Mouse (Mus musculus) midbrain, embryonic 15.5 days (tissue): ENCODE results near the gene Mier1. TPM values are rescaled to one million over a fixed set of nuclear protein-coding genes. Genes with fewer than 3 reads are reported as not detected.

ENCODE experiments used
- ATAC-seq: fragments of 200-750 bp; cut with Nextera tagmentation; replicated peaks from 2 replicates; pipeline ENCODE4 v1.8.0; 2017; ENCODE audit warnings: moderate TSS enrichment
- H3K27ac ChIP-seq: fragments of 300-500 bp; sonication (generic); 2 replicates; pipeline ENCODE4 v1.5.1; 2015; ENCODE audit warnings: mild to moderate bottlenecking, inconsistent platforms
- H3K27me3 ChIP-seq: fragments of 300-500 bp; sonication (generic); replicated peaks from 2 replicates; pipeline ENCODE4 v1.6.1; 2015; ENCODE audit warnings: inconsistent platforms
- H3K36me3 ChIP-seq: fragments of 300-500 bp; sonication (generic); replicated peaks from 2 replicates; pipeline ENCODE4 v1.6.1; 2015; ENCODE audit warnings: inconsistent platforms
- H3K4me1 ChIP-seq: fragments of 300-500 bp; sonication (generic); 2 replicates; pipeline ENCODE4 v1.6.1; 2015; ENCODE audit warnings: inconsistent platforms
- H3K4me2 ChIP-seq: fragments of 300-500 bp; sonication (generic); 2 replicates; pipeline ENCODE4 v1.6.1; 2015; ENCODE audit warnings: inconsistent platforms, mild to moderate bottlenecking, moderate library complexity
- H3K4me3 ChIP-seq: fragments of 300-500 bp; sonication (generic); 2 replicates; pipeline ENCODE4 v1.5.1; 2015; ENCODE audit warnings: mild to moderate bottlenecking, inconsistent platforms
- H3K9ac ChIP-seq: fragments of 300-500 bp; sonication (generic); 2 replicates; pipeline ENCODE4 v1.6.1; 2015; ENCODE audit warnings: mild to moderate bottlenecking, inconsistent platforms
- H3K9me3 ChIP-seq: fragments of 300-500 bp; sonication (generic); 2 replicates; pipeline ENCODE4 v1.6.1; 2016; ENCODE audit warnings: inconsistent platforms
- WGBS: fragments of 180-500 bp; shearing (Covaris S2); methylation state at CpG from one replicate; pipeline ENCODE4 v1.1.7; 2015; ENCODE audit warnings: mixed read lengths; 5-methylcytosine and 5-hydroxymethylcytosine counted together
- polyA plus RNA-seq: library from polyadenylated mRNA; unstranded; fragments of >200 nt; fragmentation: Nextera tagmentation; extraction: Ambion mirVana; gene quantifications from 2 replicates; pipeline ENCODE4 v1.2.1, GENCODE M21; 2015

Gene Mier1
- polyA plus RNA-seq, 1 experiment from 2014 or later, result 29.9 TPM

- 86% methylated on average over 7 of the region's 7 CpGs for WGBS
- H3K4me3 ChIP-seq, result no peak overlapping the region
- H3K9ac ChIP-seq, result no peak overlapping the region
- no peaks in the 10 kb centered on the region for H3K4me1 ChIP-seq
- 0 out of 2 replicates have a peak, but pooled peaks cover 12% of the 10 kb centered on the region for H3K36me3 ChIP-seq
- no peak overlapping the region for H3K27ac ChIP-seq
- H3K9me3 ChIP-seq, result no peaks in the 10 kb centered on the region
- ATAC-seq, result no peak
- no peak overlapping the region for H3K4me2 ChIP-seq
- H3K27me3 ChIP-seq, result no peaks in the 10 kb centered on the region
Measured at GRCm38 (mm10) chr4:103174001-103174400, 59.8 kb downstream of the Mier1 start.

- Histone ChIP-seq H3K9ac (no peak overlapping the region), H3K36me3 (0 out of 2 replicates have a peak, but pooled peaks cover 5% of the 10 kb centered on the region), H3K27me3 (no peaks in the 10 kb centered on the region), H3K9me3 (no peaks in the 10 kb centered on the region), H3K4me2 (no peak overlapping the region), H3K27ac (no peak overlapping the region), H3K4me3 (no peak overlapping the region), H3K4me1 (no peaks in the 10 kb centered on the region)
- WGBS, result 100% methylated on average over 1 of the region's 1 CpGs
- ATAC-seq, result no peak
Measured at GRCm38 (mm10) chr4:103177681-103178080, 63.5 kb downstream of the Mier1 start.

- Histone ChIP-seq H3K4me2 (no peak overlapping the region), H3K9ac (no peak overlapping the region), H3K9me3 (no peaks in the 10 kb centered on the region), H3K36me3 (0 out of 2 replicates have a peak, but pooled peaks cover 6% of the 10 kb centered on the region), H3K27ac (no peak overlapping the region), H3K4me1 (no peaks in the 10 kb centered on the region), H3K4me3 (no peak overlapping the region), H3K27me3 (no peaks in the 10 kb centered on the region)
- no peak for ATAC-seq
- WGBS, result 90% methylated on average over 7 of the region's 7 CpGs
Measured at GRCm38 (mm10) chr4:103178635-103179318, 64.6 kb downstream of the Mier1 start.

- H3K36me3 ChIP-seq, result 0 out of 2 replicates have a peak, but pooled peaks cover 6% of the 10 kb centered on the region
- no peaks in the 10 kb centered on the region for H3K4me1 ChIP-seq
- no peak overlapping the region for H3K9ac ChIP-seq
- H3K4me3 ChIP-seq, result no peak overlapping the region
- 65% methylated on average over 3 of the region's 3 CpGs for WGBS
- ATAC-seq, result no peak
- H3K27ac ChIP-seq, result no peak overlapping the region
- H3K27me3 ChIP-seq, result no peaks in the 10 kb centered on the region
- H3K9me3 ChIP-seq, result no peaks in the 10 kb centered on the region
- no peak overlapping the region for H3K4me2 ChIP-seq
Measured at GRCm38 (mm10) chr4:103179581-103179980, 65.4 kb downstream of the Mier1 start.

- Histone ChIP-seq H3K4me1 (no peaks in the 10 kb centered on the region), H3K4me3 (no peak overlapping the region), H3K9me3 (no peaks in the 10 kb centered on the region), H3K9ac (no peak overlapping the region), H3K36me3 (0 out of 2 replicates have a peak, but pooled peaks cover 8% of the 10 kb centered on the region), H3K27me3 (no peaks in the 10 kb centered on the region), H3K27ac (no peak overlapping the region), H3K4me2 (no peak overlapping the region)
- no peak for ATAC-seq
- WGBS, result 73% methylated on average over 8 of the region's 8 CpGs
Measured at GRCm38 (mm10) chr4:103180300-103180888, 66.2 kb downstream of the Mier1 start.

- Histone ChIP-seq H3K4me2 (no peak overlapping the region), H3K27ac (no peak overlapping the region), H3K4me1 (no peaks in the 10 kb centered on the region), H3K9me3 (no peaks in the 10 kb centered on the region), H3K36me3 (peaks cover 14% of the 10 kb centered on the region; the same call in 1 of the 2 replicates), H3K27me3 (no peaks in the 10 kb centered on the region), H3K9ac (no peak overlapping the region), H3K4me3 (no peak overlapping the region)
- ATAC-seq, result no peak
- 94% methylated on average over 8 of the region's 8 CpGs for WGBS
Measured at GRCm38 (mm10) chr4:103188786-103189640, 74.8 kb downstream of the Mier1 start.

- H3K4me3 ChIP-seq, result no peak overlapping the region
- H3K27ac ChIP-seq, result no peak overlapping the region
- ATAC-seq, result no peak
- H3K4me1 ChIP-seq, result no peaks in the 10 kb centered on the region
- WGBS, result 86% methylated on average over 2 of the region's 2 CpGs
- no peak overlapping the region for H3K9ac ChIP-seq
- no peak overlapping the region for H3K4me2 ChIP-seq
- no peaks in the 10 kb centered on the region for H3K9me3 ChIP-seq
- H3K27me3 ChIP-seq, result no peaks in the 10 kb centered on the region
- H3K36me3 ChIP-seq, result peaks cover 12% of the 10 kb centered on the region; the same call in 1 of the 2 replicates
Measured at GRCm38 (mm10) chr4:103192421-103192820, 78.2 kb downstream of the Mier1 start.

- ATAC-seq, result no peak
- no peaks in the 10 kb centered on the region for H3K4me1 ChIP-seq
- no peaks in the 10 kb centered on the region for H3K9me3 ChIP-seq
- peaks cover 14% of the 10 kb centered on the region for H3K36me3 ChIP-seq
- no peak overlapping the region for H3K4me2 ChIP-seq
- H3K27ac ChIP-seq, result no peak overlapping the region
- WGBS, result 89% methylated on average over 8 of the region's 8 CpGs
- H3K9ac ChIP-seq, result no peak overlapping the region
- no peaks in the 10 kb centered on the region for H3K27me3 ChIP-seq
- no peak overlapping the region for H3K4me3 ChIP-seq
Measured at GRCm38 (mm10) chr4:103197401-103197800, 83.2 kb downstream of the Mier1 start.

GRCm38 (mm10) chr4:103199086-103199485 is 84.9 kb downstream of the Mier1 start:
- H3K27ac ChIP-seq, result no peak overlapping the region
- H3K9ac ChIP-seq, result no peak overlapping the region
- H3K27me3 ChIP-seq, result no peaks in the 10 kb centered on the region
- H3K4me2 ChIP-seq, result no peak overlapping the region
- 44% methylated on average over 4 of the region's 4 CpGs for WGBS
- H3K9me3 ChIP-seq, result no peaks in the 10 kb centered on the region
- H3K4me3 ChIP-seq, result no peak overlapping the region
- H3K36me3 ChIP-seq, result peaks cover 14% of the 10 kb centered on the region
- H3K4me1 ChIP-seq, result no peaks in the 10 kb centered on the region
- no peak for ATAC-seq

- no peaks in the 10 kb centered on the region for H3K4me1 ChIP-seq
- 96% methylated on average over 1 of the region's 1 CpGs for WGBS
- no peak for ATAC-seq
- H3K4me3 ChIP-seq, result no peak overlapping the region
- no peak overlapping the region for H3K4me2 ChIP-seq
- no peak overlapping the region for H3K9ac ChIP-seq
- H3K27ac ChIP-seq, result no peak overlapping the region
- H3K36me3 ChIP-seq, result peaks cover 14% of the 10 kb centered on the region
- H3K27me3 ChIP-seq, result no peaks in the 10 kb centered on the region
- H3K9me3 ChIP-seq, result no peaks in the 10 kb centered on the region
Measured at GRCm38 (mm10) chr4:103200046-103200445, 85.9 kb downstream of the Mier1 start.

- WGBS, result 75% methylated on average over 2 of the region's 2 CpGs
Measured at GRCm38 (mm10) chr4:103203646-103204045, 89.5 kb downstream of the Mier1 start.

GRCm38 (mm10) chr4:103208553-103208952 is 94.4 kb downstream of the Mier1 start:
- peaks cover 6% of the 10 kb centered on the region for H3K4me1 ChIP-seq
- no peak overlapping the region for H3K9ac ChIP-seq
- no peak overlapping the region for H3K4me3 ChIP-seq
- H3K4me2 ChIP-seq, result no peak overlapping the region
- no peaks in the 10 kb centered on the region for H3K27me3 ChIP-seq
- no peak overlapping the region for H3K27ac ChIP-seq
- ATAC-seq, result no peak
- peaks cover 11% of the 10 kb centered on the region; the same call in 1 of the 2 replicates for H3K36me3 ChIP-seq
- H3K9me3 ChIP-seq, result no peaks in the 10 kb centered on the region
- WGBS, result 98% methylated on average over 1 of the region's 1 CpGs

More at GRCm38 (mm10) chr4:103203646-103204045, 89.5 kb downstream of the Mier1 start:
- H3K36me3 ChIP-seq, result peaks cover 25% of the 10 kb centered on the region
- no peak overlapping the region for H3K9ac ChIP-seq
- H3K27ac ChIP-seq, result no peak overlapping the region
- H3K4me2 ChIP-seq, result no peak overlapping the region
- no peak overlapping the region for H3K4me3 ChIP-seq
- H3K4me1 ChIP-seq, result no peaks in the 10 kb centered on the region
- no peaks in the 10 kb centered on the region for H3K27me3 ChIP-seq
- no peak for ATAC-seq
- no peaks in the 10 kb centered on the region for H3K9me3 ChIP-seq
